Mouse (Mus musculus) liver, embryonic 11.5 days (tissue): ENCODE data around the gene Gm5416. TPM values are rescaled to one million over a fixed set of nuclear protein-coding genes. Genes with fewer than 3 reads are reported as not detected.
"Not testable (repeated sequence)": the region's sequence is repeated elsewhere in the genome, so short reads cannot be mapped to it uniquely, and the experiment has no call there.

Experiments
- ATAC-seq: fragments of 200-750 bp; cut with Nextera tagmentation; replicated peaks from 2 replicates; pipeline ENCODE4 v1.8.0; 2017; ENCODE audit warnings: moderate number of reproducible peaks, mild to moderate bottlenecking, moderate TSS enrichment, moderate library complexity; ENCODE audit not compliant: low FRiP score
- DNase-seq: peaks from one replicate; pipeline ENCODE4 v3.0.0-alpha.2; 2017; ENCODE audit warnings: low spot score
- H3K27ac ChIP-seq: fragments of 300-500 bp; sonication (generic); 2 replicates; pipeline ENCODE4 v1.5.1; 2014; ENCODE audit warnings: mild to moderate bottlenecking, low read depth, low read length, control low read depth
- H3K27me3 ChIP-seq: fragments of 300-500 bp; sonication (generic); replicated peaks from 2 replicates; pipeline ENCODE4 v1.6.1; 2014; ENCODE audit warnings: low read length, mixed read lengths; ENCODE audit not compliant: control insufficient read depth, insufficient read depth
- H3K36me3 ChIP-seq: fragments of 300-500 bp; sonication (generic); 2 replicates; pipeline ENCODE4 v1.6.1; 2014; ENCODE audit warnings: mild to moderate bottlenecking, low read length, moderate library complexity, mixed read lengths; ENCODE audit not compliant: control insufficient read depth, insufficient read depth
- H3K4me1 ChIP-seq: fragments of 300-500 bp; sonication (generic); replicated peaks from 2 replicates; pipeline ENCODE4 v1.6.1; 2014; ENCODE audit warnings: low read length, mixed read lengths; ENCODE audit not compliant: control insufficient read depth, insufficient read depth
- H3K4me2 ChIP-seq: fragments of 300-500 bp; sonication (generic); 2 replicates; pipeline ENCODE4 v1.6.1; 2014; ENCODE audit warnings: mild to moderate bottlenecking, control low read depth, moderate library complexity
- H3K4me3 ChIP-seq: fragments of 300-500 bp; sonication (generic); 2 replicates; pipeline ENCODE4 v1.5.1; 2014; ENCODE audit warnings: low read depth, low read length, control low read depth
- H3K9ac ChIP-seq: fragments of 300-500 bp; sonication (generic); 2 replicates; pipeline ENCODE4 v1.6.1; 2014; ENCODE audit warnings: low read depth, low read length, control low read depth
- H3K9me3 ChIP-seq: fragments of 300-500 bp; sonication (generic); 2 replicates; pipeline ENCODE4 v1.6.1; 2016; ENCODE audit warnings: low read length, inconsistent platforms, mixed read lengths; ENCODE audit not compliant: control insufficient read depth
- WGBS: fragments of 180-500 bp; shearing (Covaris S2); extraction: QIAGEN DNeasy Blood & Tissue Kit; methylation state at CpG from one replicate; pipeline ENCODE4 v1.1.7; 2014; 5-methylcytosine and 5-hydroxymethylcytosine counted together
- polyA plus RNA-seq: library from polyadenylated mRNA; unstranded; fragments of >200 nt; fragmentation: Nextera tagmentation; extraction: Ambion mirVana; gene quantifications from 2 replicates; pipeline ENCODE4 v1.2.1, GENCODE M21; 2014

The Gm5416 gene
- not detected in 2 replicates for polyA plus RNA-seq

GRCm38 (mm10) chr16:36209967-36210453 is at the start of gene Gm5416:
TSS of gene Gm5416 (plus strand) at chr16:36210403.
- WGBS: 73% methylated on average over 2 of the region's 2 CpGs
- ATAC-seq (no peak), DNase-seq (no peak)
- Histone ChIP-seq H3K36me3 (no peaks in the 10 kb centered on the region), H3K27ac (no peak within 1 kb of the TSS), H3K9me3 (no peaks in the 10 kb centered on the region), H3K4me2 (no peak within 1 kb of the TSS), H3K4me1 (no peaks in the 10 kb centered on the region), H3K4me3 (no peak within 1 kb of the TSS), H3K27me3 (no peaks in the 10 kb centered on the region), H3K9ac (no peak within 1 kb of the TSS)

- WGBS: 86% methylated on average over 9 of the region's 10 CpGs
- DNase-seq: not testable (repeated sequence)
Measured at GRCm38 (mm10) chr16:36167841-36168240, 42.4 kb upstream of the Gm5416 start.

GRCm38 (mm10) chr16:36176108-36176507 is 34.1 kb upstream of the Gm5416 start:
- Histone ChIP-seq H3K4me1 (no peaks in the 10 kb centered on the region), H3K9me3 (no peaks in the 10 kb centered on the region), H3K4me2 (no peak overlapping the region), H3K36me3 (no peaks in the 10 kb centered on the region), H3K27ac (no peak overlapping the region), H3K27me3 (no peaks in the 10 kb centered on the region), H3K9ac (no peak overlapping the region), H3K4me3 (no peak overlapping the region)
- no peak for DNase-seq
- no peak for ATAC-seq

More at GRCm38 (mm10) chr16:36167841-36168240, 42.4 kb upstream of the Gm5416 start:
- not testable (repeated sequence) for H3K4me1 ChIP-seq, H3K9ac ChIP-seq, H3K36me3 ChIP-seq, H3K27ac ChIP-seq, H3K4me3 ChIP-seq, H3K4me2 ChIP-seq, H3K9me3 ChIP-seq, ATAC-seq, H3K27me3 ChIP-seq

GRCm38 (mm10) chr16:36179910-36180309 is 30.3 kb upstream of the Gm5416 start:
- H3K4me3 ChIP-seq: no peak overlapping the region
- no peaks in the 10 kb centered on the region for H3K9me3 ChIP-seq
- H3K9ac ChIP-seq: no peak overlapping the region
- no peak overlapping the region for H3K4me2 ChIP-seq
- no peak for DNase-seq
- H3K27ac ChIP-seq: no peak overlapping the region
- H3K27me3 ChIP-seq: no peaks in the 10 kb centered on the region
- no peaks in the 10 kb centered on the region for H3K4me1 ChIP-seq
- H3K36me3 ChIP-seq: no peaks in the 10 kb centered on the region
- WGBS: 70% methylated on average over 2 of the region's 2 CpGs
- ATAC-seq: no peak

GRCm38 (mm10) chr16:36183912-36184311 is 26.3 kb upstream of the Gm5416 start, which contains the start of gene Gm5483:
TSS of gene Gm5483 (plus strand) at chr16:36184212.
- H3K36me3 ChIP-seq, H3K27ac ChIP-seq, H3K27me3 ChIP-seq, H3K9me3 ChIP-seq, DNase-seq, H3K4me3 ChIP-seq, H3K4me1 ChIP-seq, H3K9ac ChIP-seq, ATAC-seq, H3K4me2 ChIP-seq: not testable (repeated sequence)
- WGBS: 64% methylated on average over 4 of the region's 4 CpGs

- Histone ChIP-seq H3K27me3 (no peaks in the 10 kb centered on the region), H3K4me3 (no peak overlapping the region), H3K9me3 (no peaks in the 10 kb centered on the region), H3K9ac (no peak overlapping the region), H3K27ac (no peak overlapping the region), H3K4me2 (no peak overlapping the region), H3K4me1 (no peaks in the 10 kb centered on the region), H3K36me3 (no peaks in the 10 kb centered on the region)
- 59% methylated on average over 19 of the region's 19 CpGs for WGBS
- DNase-seq (no peak), ATAC-seq (no peak)
Measured at GRCm38 (mm10) chr16:36199226-36199625, 11.0 kb upstream of the Gm5416 start.

- Histone ChIP-seq H3K9me3 (no peaks in the 10 kb centered on the region), H3K36me3 (no peaks in the 10 kb centered on the region), H3K4me2 (no peak overlapping the region), H3K4me1 (no peaks in the 10 kb centered on the region), H3K27ac (no peak overlapping the region), H3K4me3 (no peak overlapping the region), H3K9ac (no peak overlapping the region), H3K27me3 (no peaks in the 10 kb centered on the region)
- WGBS: 68% methylated on average over 5 of the region's 5 CpGs
- ATAC-seq (no peak), DNase-seq (no peak)
Measured at GRCm38 (mm10) chr16:36203846-36204245, 6.4 kb upstream of the Gm5416 start.

GRCm38 (mm10) chr16:36205684-36206083 is 4.5 kb upstream of the Gm5416 start:
- not testable (repeated sequence) for H3K36me3 ChIP-seq, DNase-seq, H3K27me3 ChIP-seq, ATAC-seq, H3K9ac ChIP-seq, H3K27ac ChIP-seq, H3K4me1 ChIP-seq, H3K9me3 ChIP-seq, H3K4me2 ChIP-seq, H3K4me3 ChIP-seq
- 32% methylated on average over 2 of the region's 2 CpGs for WGBS

GRCm38 (mm10) chr16:36221168-36221567 is 11.0 kb downstream of the Gm5416 start, which contains the start of gene 2010005H15Rik:
TSS of gene 2010005H15Rik (plus strand) at chr16:36221468.
- ATAC-seq: not testable (repeated sequence)
- 90% methylated on average over 6 of the region's 7 CpGs for WGBS

More at GRCm38 (mm10) chr16:36221168-36221567, 11.0 kb downstream of the Gm5416 start, which contains the start of gene 2010005H15Rik:
- H3K9me3 ChIP-seq, H3K27ac ChIP-seq, H3K36me3 ChIP-seq, H3K4me3 ChIP-seq, H3K4me1 ChIP-seq, H3K27me3 ChIP-seq, DNase-seq, H3K4me2 ChIP-seq, H3K9ac ChIP-seq: not testable (repeated sequence)
